Mouse (Mus musculus) ZHBTc4 (cell line): ENCODE results near the gene Csad.

Source experiments
- DNase-seq: peaks from one replicate; pipeline ENCODE4 v3.0.0-alpha.2; 2011; ENCODE audit warnings: low read depth, low spot score

The Csad gene

GRCm38 (mm10) chr15:102165468-102166100, 38.9 kb downstream of the Csad start:
- DNase-seq = no peak

- peak; percentile 66 for DNase-seq
These were observed 40.4 kb downstream of the Csad start for GRCm38 (mm10) chr15:102163900-102164693.

- DNase-seq = peak; percentile 66
These were observed 44.0 kb downstream of the Csad start for GRCm38 (mm10) chr15:102160415-102161060.

DNA sequence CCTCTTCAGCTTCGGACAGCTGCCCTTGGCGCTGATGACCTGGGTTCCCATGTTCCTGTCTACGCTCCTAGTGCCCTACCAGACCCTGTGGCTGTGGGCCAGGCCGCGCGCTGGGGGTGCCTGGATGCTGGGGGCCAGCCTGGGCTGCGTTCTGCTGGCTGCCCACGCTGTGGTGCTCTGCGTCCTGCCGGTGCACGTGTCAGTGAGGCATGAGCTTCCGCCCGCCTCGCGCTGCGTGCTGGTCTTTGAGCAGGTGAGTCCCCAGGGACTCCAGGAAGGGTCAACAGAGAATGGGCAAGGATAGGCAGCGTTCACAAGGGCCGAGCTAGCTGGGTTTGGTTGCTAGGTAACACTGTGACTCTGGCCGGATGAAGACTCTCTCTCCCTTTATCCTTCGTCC, 47.7 kb downstream of the Csad start:
- peak; percentile 68 for DNase-seq

DNA sequence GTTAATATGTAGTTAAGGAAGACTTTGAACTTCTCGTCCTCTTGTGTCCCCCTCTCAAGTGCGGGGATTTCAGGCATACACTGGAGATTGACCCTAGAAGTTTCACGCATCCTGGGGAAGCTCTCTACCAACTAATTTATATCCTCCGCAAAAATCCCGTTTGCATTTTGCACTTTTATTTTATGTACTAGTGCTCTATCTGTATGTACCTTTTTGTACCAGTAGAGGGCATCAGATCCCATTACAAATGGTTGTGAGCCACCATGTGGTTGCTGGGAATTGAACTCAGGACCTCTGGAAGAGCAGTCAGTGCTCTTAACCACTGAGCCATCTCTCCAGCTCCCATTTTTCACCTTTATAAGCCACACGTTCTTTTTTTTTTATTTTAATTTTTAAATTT, 49.5 kb downstream of the Csad start:
- DNase-seq = peak; percentile 37

- no peak for DNase-seq
These were observed 51.9 kb downstream of the Csad start for GRCm38 (mm10) chr15:102152646-102153045.

DNA sequence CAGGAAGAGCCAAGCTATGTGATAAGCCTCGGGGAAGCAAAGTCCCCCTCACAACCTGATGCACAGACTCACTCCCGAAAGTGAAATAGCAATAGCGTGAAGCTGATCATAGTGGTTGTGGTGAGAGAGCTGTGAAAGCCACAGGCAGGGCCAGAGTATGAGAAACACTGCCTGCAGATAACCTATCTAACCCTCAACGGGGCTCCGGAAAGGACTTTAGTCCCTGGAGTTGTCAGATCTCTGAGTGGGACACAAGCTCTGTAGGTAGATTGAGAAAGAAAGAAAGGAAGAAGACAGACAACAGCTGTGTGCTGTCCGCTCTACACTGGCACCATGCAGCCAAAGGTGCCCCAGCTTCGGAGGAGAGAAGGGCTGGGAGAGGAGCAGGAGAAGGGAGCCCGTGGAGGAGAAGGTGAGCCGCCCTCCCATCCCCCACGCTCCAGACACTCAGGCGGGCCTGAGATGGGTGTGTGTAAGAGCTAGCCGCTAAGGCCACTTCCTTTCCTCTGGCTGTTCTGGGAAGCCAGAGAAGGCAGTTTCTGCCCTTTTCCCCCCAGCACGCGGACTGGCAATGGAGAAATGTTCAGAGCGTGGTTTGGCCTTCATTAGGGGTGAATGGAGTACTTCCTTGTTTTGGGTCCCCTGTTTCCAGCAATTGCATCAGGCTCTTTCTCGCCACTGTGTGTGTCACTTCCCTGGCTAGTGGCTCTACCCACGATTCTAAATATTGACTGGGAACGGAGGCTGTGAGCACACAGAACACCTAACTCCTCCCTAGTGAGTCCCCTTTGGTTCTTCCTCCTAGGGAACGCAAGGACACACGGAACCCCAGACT, 54.0 kb downstream of the Csad start, which contains the start of gene Soat2:
TSS of gene Soat2 (plus strand) at position 226 of the 835 bp plus-strand sequence.
- peak; percentile 64 for DNase-seq

- no peak for DNase-seq
These were observed 55.0 kb downstream of the Csad start for GRCm38 (mm10) chr15:102149561-102149960.

- no peak for DNase-seq
These were observed 56.7 kb downstream of the Csad start for GRCm38 (mm10) chr15:102147674-102148402.

- peak; percentile 65 for DNase-seq
These were observed 57.6 kb downstream of the Csad start for GRCm38 (mm10) chr15:102146882-102147281.

DNA sequence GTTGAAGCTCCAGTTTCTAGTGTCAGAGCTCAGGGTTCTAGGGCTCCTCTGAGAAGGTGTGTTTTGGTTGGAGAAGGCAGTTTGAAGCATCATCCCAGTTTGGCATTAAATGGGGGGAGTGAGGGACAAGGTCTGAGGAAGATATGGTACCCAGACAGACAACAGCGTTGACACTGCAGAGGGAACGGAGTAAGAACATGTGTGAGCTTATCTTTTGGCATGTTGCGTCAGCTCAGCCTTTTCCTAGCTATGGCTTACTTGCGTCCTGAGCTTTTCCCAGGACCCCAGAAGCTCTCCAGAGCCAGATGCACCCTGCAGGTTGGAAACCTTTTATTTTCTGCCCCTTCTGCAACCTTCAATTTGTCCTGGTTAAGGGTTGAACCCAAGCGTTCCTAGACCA, 58.4 kb downstream of the Csad start:
- no peak for DNase-seq

- DNase-seq = no peak
These were observed 59.2 kb downstream of the Csad start for GRCm38 (mm10) chr15:102145330-102145729.

DNA sequence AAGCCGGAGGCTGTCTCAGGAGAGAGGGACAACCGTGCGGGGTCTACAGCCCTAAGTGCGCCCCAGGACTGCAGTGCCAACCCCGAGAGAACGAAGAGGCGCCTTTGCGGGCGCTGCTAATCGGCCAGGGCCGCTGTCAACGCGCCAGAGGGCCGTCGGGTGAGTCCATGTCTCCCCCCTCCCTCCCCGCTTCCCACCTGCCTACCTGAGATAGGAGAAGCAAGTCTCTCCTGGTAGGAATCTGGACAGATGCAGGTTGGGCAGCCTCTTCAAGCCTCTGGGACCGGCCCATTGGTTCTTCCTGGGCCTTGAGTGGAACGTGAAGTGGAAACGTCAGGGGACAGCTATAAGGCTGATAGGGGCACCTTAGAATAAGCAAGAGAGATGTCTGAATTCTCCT, 59.8 kb downstream of the Csad start:
- DNase-seq = no peak

GRCm38 (mm10) chr15:102144274-102144711, 60.2 kb downstream of the Csad start, which contains the start of gene Igfbp6:
Igfbp6 (plus strand) TSS chr15:102144362.
- DNase-seq = no peak

GRCm38 (mm10) chr15:102142914-102143912, 61.3 kb downstream of the Csad start:
- peak; percentile 60 for DNase-seq

DNA sequence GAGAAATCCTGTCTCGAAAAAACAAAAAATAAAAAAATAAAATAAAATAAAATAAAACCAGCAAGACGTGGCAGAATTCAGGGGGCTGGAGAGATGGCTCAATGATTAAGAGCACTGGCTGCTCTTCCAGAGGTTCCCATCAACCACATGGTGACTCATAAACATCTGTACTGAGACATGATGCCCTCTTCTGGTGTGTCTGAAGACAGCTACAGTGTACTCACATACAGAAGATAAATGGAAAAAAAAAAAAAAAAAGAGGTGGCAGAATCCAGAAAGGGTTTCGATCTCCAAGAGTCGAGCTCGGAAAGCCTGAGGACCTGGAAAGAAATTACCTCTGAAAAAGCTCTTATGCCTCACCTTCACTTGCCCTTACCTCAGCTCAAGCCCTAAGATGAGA, 63.4 kb downstream of the Csad start:
- DNase-seq = no peak

DNA sequence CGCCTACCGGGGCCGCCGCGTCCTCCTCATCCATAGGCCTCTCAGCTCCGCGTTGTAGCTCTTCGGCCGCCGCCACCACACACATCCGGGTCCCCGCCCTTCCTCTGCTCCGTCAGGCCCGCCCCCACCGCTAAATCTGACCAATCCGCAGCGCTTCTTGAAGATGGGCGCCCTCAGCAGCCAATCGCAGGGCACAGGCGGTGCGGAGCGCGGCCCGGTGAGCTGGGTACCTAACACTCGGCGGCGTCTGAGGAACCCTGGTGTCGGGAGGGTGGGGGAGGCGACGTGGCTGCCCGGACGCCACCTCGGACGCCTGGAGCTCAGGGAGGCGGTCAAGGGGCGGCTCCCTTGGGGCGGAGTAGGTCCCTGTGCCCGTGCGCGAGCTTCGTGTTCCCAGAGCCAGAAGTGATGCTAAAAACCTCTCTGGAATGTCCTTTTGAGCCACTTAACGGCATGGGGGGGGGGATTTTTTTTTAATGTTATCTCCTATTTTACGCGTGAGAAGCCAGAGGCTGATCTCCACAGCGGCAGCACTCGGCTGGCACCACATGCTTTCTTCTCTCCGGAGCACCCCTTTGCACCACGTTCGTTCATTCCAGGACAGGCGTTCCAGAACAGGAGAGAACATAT, 68.3 kb downstream of the Csad start, which contains the start of gene Spryd3:
TSS of gene Spryd3 (minus strand) at position 106 of the 630 bp plus-strand sequence.
- peak; percentile 98 for DNase-seq

DNA sequence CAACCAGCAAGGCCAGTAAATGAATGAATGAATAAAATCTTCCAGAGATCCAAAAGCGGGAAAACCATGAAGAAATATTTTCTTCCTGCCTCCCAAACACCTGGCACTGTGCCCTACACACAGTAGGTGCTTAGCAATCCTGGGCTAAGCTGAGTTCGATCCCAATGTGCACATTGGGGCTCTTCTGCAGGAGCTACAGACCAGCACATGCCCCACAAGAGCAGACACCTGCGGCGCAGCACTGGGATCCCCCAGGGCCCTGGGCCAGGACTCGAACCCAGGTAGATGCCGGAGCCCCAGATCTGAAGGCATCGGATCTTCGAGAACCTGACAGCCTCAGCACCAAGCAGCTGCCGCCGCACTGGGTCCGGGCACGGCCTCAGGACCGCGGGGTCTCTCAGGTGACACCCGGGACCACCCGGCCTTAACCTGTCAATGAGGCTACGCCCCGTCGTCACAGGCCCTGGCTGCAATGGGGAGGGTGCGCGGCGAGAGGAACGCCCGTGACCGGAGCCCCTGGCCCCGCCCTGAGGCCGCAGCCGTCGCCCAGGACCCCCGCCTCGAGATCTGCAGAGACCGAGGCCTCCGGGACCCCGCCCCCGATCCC, 68.9 kb downstream of the Csad start:
- DNase-seq = no peak

GRCm38 (mm10) chr15:102134709-102135108, 69.8 kb downstream of the Csad start:
- DNase-seq = no peak
